Mouse (Mus musculus) hindbrain, embryonic 12.5 days (tissue): ENCODE data around the gene Gnpat. TPM values are rescaled to one million over a fixed set of nuclear protein-coding genes. Genes with fewer than 3 reads are reported as not detected.

ENCODE experiments used
- ATAC-seq: fragments of 200-750 bp; cut with Nextera tagmentation; 2 replicates; pipeline ENCODE4 v1.8.0; 2017; ENCODE audit warnings: moderate TSS enrichment; ENCODE audit not compliant: low FRiP score
- H3K27ac ChIP-seq: fragments of 300-500 bp; sonication (generic); 2 replicates; pipeline ENCODE4 v1.5.1; 2016; ENCODE audit warnings: mild to moderate bottlenecking
- H3K27me3 ChIP-seq: fragments of 300-500 bp; sonication (generic); 2 replicates; pipeline ENCODE4 v1.6.1; 2016; ENCODE audit warnings: mild to moderate bottlenecking
- H3K36me3 ChIP-seq: fragments of 300-500 bp; sonication (generic); 2 replicates; pipeline ENCODE4 v1.6.1; 2016; ENCODE audit warnings: mild to moderate bottlenecking
- H3K4me1 ChIP-seq: fragments of 300-500 bp; sonication (generic); 2 replicates; pipeline ENCODE4 v1.6.1; 2016
- H3K4me2 ChIP-seq: fragments of 300-500 bp; sonication (generic); replicated peaks from 2 replicates; pipeline ENCODE4 v1.6.1; 2016; ENCODE audit warnings: mild to moderate bottlenecking
- H3K4me3 ChIP-seq: fragments of 300-500 bp; sonication (generic); 2 replicates; pipeline ENCODE4 v1.5.1; 2016; ENCODE audit warnings: mild to moderate bottlenecking
- H3K9ac ChIP-seq: fragments of 300-500 bp; sonication (generic); 2 replicates; pipeline ENCODE4 v1.6.1; 2016; ENCODE audit warnings: mild to moderate bottlenecking, moderate library complexity
- H3K9me3 ChIP-seq: fragments of 300-500 bp; sonication (generic); replicated peaks from 2 replicates; pipeline ENCODE4 v1.6.1; 2016; ENCODE audit warnings: mild to moderate bottlenecking
- WGBS: fragments of 180-500 bp; shearing (Covaris S2); methylation state at CpG from one replicate; pipeline ENCODE4 v1.1.7; 2016; 5-methylcytosine and 5-hydroxymethylcytosine counted together
- polyA plus RNA-seq: library from polyadenylated mRNA; unstranded; fragments of >200 nt; fragmentation: Nextera tagmentation; extraction: Ambion mirVana; gene quantifications from 2 replicates; pipeline ENCODE4 v1.2.1, GENCODE M21; 2016

Gnpat gene
- polyA plus RNA-seq, 1 experiment from 2014 or later: 103 TPM

- Histone ChIP-seq H3K36me3 (peaks cover 24% of the 10 kb centered on the region), H3K27me3 (no peaks in the 10 kb centered on the region), H3K27ac (no peak overlapping the region), H3K4me2 (no peak overlapping the region), H3K4me1 (no peaks in the 10 kb centered on the region), H3K4me3 (no peak overlapping the region), H3K9me3 (no peaks in the 10 kb centered on the region), H3K9ac (no peak overlapping the region)
- WGBS: 85% methylated on average over 5 of the region's 5 CpGs
- ATAC-seq: no peak
Measured at GRCm38 (mm10) chr8:124935116-124935515, 72.3 kb downstream of the Gnpat start.

DNA sequence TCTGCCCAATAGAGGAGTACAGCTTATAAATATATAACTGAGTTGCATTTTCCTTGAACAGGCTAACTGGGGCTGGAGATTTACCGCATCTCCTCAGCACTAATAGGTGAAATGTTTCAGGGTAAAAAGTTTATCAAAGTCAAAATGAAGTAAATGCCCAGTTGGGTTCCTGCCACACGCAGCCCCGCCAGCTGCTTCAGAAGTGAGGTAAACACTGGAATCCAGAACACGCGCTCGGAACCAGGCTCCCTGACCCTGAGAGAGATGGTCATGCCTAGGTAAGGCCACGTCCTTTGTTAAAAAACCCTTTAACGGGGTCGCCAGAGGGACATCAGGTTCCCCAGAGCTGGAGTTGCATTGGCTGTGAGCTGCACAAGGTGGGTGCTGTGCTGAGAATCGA lies 73.9 kb downstream of the Gnpat start:
- Histone ChIP-seq H3K4me3 (no peak overlapping the region), H3K4me2 (no peak overlapping the region), H3K27ac (no peak overlapping the region), H3K36me3 (peaks cover 29% of the 10 kb centered on the region), H3K9ac (no peak overlapping the region), H3K9me3 (no peaks in the 10 kb centered on the region), H3K4me1 (no peaks in the 10 kb centered on the region), H3K27me3 (no peaks in the 10 kb centered on the region)
- 96% methylated on average over 10 of the region's 10 CpGs for WGBS
- ATAC-seq: no peak

GRCm38 (mm10) chr8:124937293-124937692 lies 74.5 kb downstream of the Gnpat start:
- WGBS: 91% methylated on average over 4 of the region's 4 CpGs

More at GRCm38 (mm10) chr8:124937293-124937692, 74.5 kb downstream of the Gnpat start:
- H3K4me2 ChIP-seq: no peak overlapping the region
- H3K27ac ChIP-seq: no peak overlapping the region
- no peak overlapping the region for H3K4me3 ChIP-seq
- no peaks in the 10 kb centered on the region for H3K27me3 ChIP-seq
- no peak for ATAC-seq
- H3K9ac ChIP-seq: no peak overlapping the region
- no peaks in the 10 kb centered on the region for H3K9me3 ChIP-seq
- no peaks in the 10 kb centered on the region for H3K4me1 ChIP-seq
- H3K36me3 ChIP-seq: peaks cover 30% of the 10 kb centered on the region

Other genes with a start within 250 kb of the Gnpat start
- gene 2310022B05Rik, start 199.7 kb upstream of the Gnpat start, polyA plus RNA-seq: 26.6 and 31.2 TPM in 2 replicates
- gene Ttc13, start 141.1 kb upstream of the Gnpat start, polyA plus RNA-seq: 61.4 and 62.2 TPM in 2 replicates
- gene Arv1, start 140.9 kb upstream of the Gnpat start, polyA plus RNA-seq: 33.4 and 37.7 TPM in 2 replicates
- 5.1 and 6.0 TPM in 2 replicates for gene Fam89a, start 111.2 kb upstream of the Gnpat start, polyA plus RNA-seq
- gene Trim67, start 69.9 kb upstream of the Gnpat start, polyA plus RNA-seq: 11.9 and 13.2 TPM in 2 replicates
- 42.2 and 43.9 TPM in 2 replicates for gene 2810004N23Rik, start 87 bp downstream of the Gnpat start, polyA plus RNA-seq
- gene Exoc8, start 34.7 kb downstream of the Gnpat start, polyA plus RNA-seq: 17.2 and 18.8 TPM in 2 replicates
- gene Sprtn, start 34.9 kb downstream of the Gnpat start, polyA plus RNA-seq: 15.2 and 17.0 TPM in 2 replicates
- gene Egln1, start 86.3 kb downstream of the Gnpat start, polyA plus RNA-seq: 17.3 and 17.5 TPM in 2 replicates
- gene Tsnax, start 150.0 kb downstream of the Gnpat start, polyA plus RNA-seq: 141 and 145 TPM in 2 replicates
- 2.7 and 2.8 TPM in 2 replicates for gene Disc1, start 191.2 kb downstream of the Gnpat start, polyA plus RNA-seq